Comparison of ENCODE assay signal across 22 mouse cellular contexts in genomic region chr12:70221425-70221824, GRCm38 (mm10). TPM values are rescaled to one million over a fixed set of nuclear protein-coding genes. Genes with fewer than 3 reads are reported as not detected.
DNase-seq lines count a peak whose midpoint lies in the region; ATAC-seq and TF ChIP-seq lines count a peak whose summit lies in the region.
"Had no signal": no experiment of that assay in that cellular context is flagged by ENCODE, and none has a peak within 500 bp of the region (broad histone marks: within the 10 kb centered on the region; RNA-seq: fewer than 3 reads in every experiment).

No protein-coding gene starts in this region.

- TF ChIP-seq CTCF in CH12.LX (conservative IDR thresholded peaks at IDR 0.05 in 1 of 2, IDR thresholded peaks at IDR 0.05 in 1 of 2; ENCODE audit: low read depth in 2 of 2, low read length in 2 of 2), result no peak
- no peak for TF ChIP-seq CTCF in bone marrow, adult 2 months (IDR thresholded peaks at IDR 0.05; ENCODE audit: control insufficient read depth, insufficient read depth, low read length)

- no peak for TF ChIP-seq EP300 in CH12.LX (IDR thresholded peaks at IDR 0.05; ENCODE audit: low read length)

- no peaks in the 10 kb centered on the region for H3K36me3 ChIP-seq in CH12.LX (replicated peaks in 1 of 2; ENCODE audit: control insufficient read depth in 1 of 2, insufficient read depth in 1 of 2, low read length in 1 of 2)
- H3K36me3 ChIP-seq: embryonic facial prominence, embryonic 12.5 days; G1E; hindbrain, embryonic 12.5 days; hindbrain, embryonic 15.5 days had no signal

- 45% methylated on average over 5 of the region's 5 CpGs for WGBS in bone marrow, adult 2 months

- H3K4me2 ChIP-seq in CH12.LX (ENCODE audit: insufficient read depth, low read depth, poor library complexity, severe bottlenecking), result no peak overlapping the region
- H3K4me2 ChIP-seq: embryonic facial prominence, embryonic 12.5 days; embryonic facial prominence, embryonic 15.5 days; heart, embryonic 11.5 days; hindbrain, embryonic 12.5 days; hindbrain, embryonic 15.5 days had no signal

- dilution Hi-C loops in CH12.LX (cut with MboI; ENCODE audit: extremely low pct_ligation_motif_present, extremely low pct_unique_long_range_greater_than_20kb, low sequenced_read_pairs), result no loop called here

- peak; percentile 3 for DNase-seq in CH12.LX (ENCODE audit: extremely low read depth)
- DNase-seq in right cerebral cortex, postnatal 10 days (ENCODE audit: low spot score in 2 of 2), result no peak
- no peak for DNase-seq in frontal cortex, postnatal 14 days (ENCODE audit: low spot score in 2 of 2)
- DNase-seq in Muller cell, postnatal 12 days (ENCODE audit: inconsistent ontology term), result no peak
- DNase-seq: adrenal gland, adult 8-10 months; adrenal gland, postnatal 25 days; cerebellum, adult 18-20 months; cerebellum, adult 9-10 months; cerebellum, postnatal 14 days; forebrain, postnatal 0 days; gastrocnemius, postnatal 25 days had no signal

- in situ Hi-C loops in CH12.LX (cut with MboI; ENCODE audit: low pct_ligation_motif_present, low pct_unique_long_range_greater_than_20kb, low sequenced_read_pairs), result no loop called here

- TF ChIP-seq RAD21 in CH12.LX (IDR thresholded peaks at IDR 0.05; ENCODE audit: low read depth, low read length), result no peak

- TF ChIP-seq POLR2A in CH12.LX (IDR thresholded peaks at IDR 0.05; ENCODE audit: low read depth, low read length), result no peak
- TF ChIP-seq POLR2A in bone marrow, adult 2 months (IDR thresholded peaks at IDR 0.05; ENCODE audit: borderline replicate concordance, control insufficient read depth, low read depth, low read length), result no peak

- no peaks in the 10 kb centered on the region for H3K9me3 ChIP-seq in CH12.LX (replicated peaks; ENCODE audit: low read length)
- H3K9me3 ChIP-seq: embryonic facial prominence, embryonic 12.5 days; embryonic facial prominence, embryonic 15.5 days; G1E; hindbrain, embryonic 12.5 days; hindbrain, embryonic 15.5 days had no signal

- no peak overlapping the region for H3K4me3 ChIP-seq in CH12.LX (replicated peaks in 1 of 3; ENCODE audit: low read depth in 2 of 3, low read length in 2 of 3, poor library complexity in 1 of 3)
- H3K4me3 ChIP-seq in bone marrow, adult 2 months (replicated peaks; ENCODE audit: control insufficient read depth, low read depth, low read length), result peak overlapping the region; percentile 32
- H3K4me3 ChIP-seq: embryonic facial prominence, embryonic 12.5 days; embryonic facial prominence, embryonic 15.5 days; hindbrain, embryonic 12.5 days; hindbrain, embryonic 15.5 days had no signal

- no peaks in the 10 kb centered on the region for H3K27me3 ChIP-seq in CH12.LX (replicated peaks)
- H3K27me3 ChIP-seq: embryonic facial prominence, embryonic 12.5 days; embryonic facial prominence, embryonic 15.5 days had no signal

- H3K4me1 ChIP-seq in CH12.LX (ENCODE audit: control insufficient read depth in 1 of 2, insufficient read depth in 2 of 2), result peaks cover 3 to 28% of the 10 kb centered on the region in 2 experiments; a peak in 3 of 4 replicates
- peaks cover 1% of the 10 kb centered on the region for H3K4me1 ChIP-seq in bone marrow, adult 2 months (ENCODE audit: control insufficient read depth, insufficient read depth, low read length)
- H3K4me1 ChIP-seq: hindbrain, embryonic 12.5 days had no signal

- H3K9ac ChIP-seq in CH12.LX (ENCODE audit: insufficient read depth, low read depth), result no peak overlapping the region
- H3K9ac ChIP-seq: embryonic facial prominence, embryonic 12.5 days; embryonic facial prominence, embryonic 15.5 days; forebrain, postnatal 0 days; hindbrain, embryonic 12.5 days; hindbrain, embryonic 15.5 days had no signal

- peak; percentile 71 for ATAC-seq in megakaryocyte, adult 5-6 weeks (ENCODE audit: poor library complexity, severe bottlenecking)
- ATAC-seq in neutrophil, adult 5-6 weeks (ENCODE audit: extremely low read depth, insufficient number of reproducible peaks, low FRiP score, poor library complexity, severe bottlenecking), result peak; percentile 60
- ATAC-seq: activated CD4-positive, CD25-positive, alpha-beta regulatory T cell, adult 4 months; forebrain, embryonic 14.5 days; forebrain, postnatal 0 days had no signal

- H3K79me2 ChIP-seq in CH12.LX (replicated peaks; ENCODE audit: control insufficient read depth, extremely low read depth, insufficient read depth, poor library complexity, severe bottlenecking), result no peaks in the 10 kb centered on the region

- H3K27ac ChIP-seq in CH12.LX (ENCODE audit: insufficient read depth, low read depth), result no peak overlapping the region
- H3K27ac ChIP-seq in bone marrow, adult 2 months (ENCODE audit: control insufficient read depth, insufficient read depth, low read depth, low read length, poor library complexity), result peak overlapping the region; percentile 63; the same call in 1 of the 2 replicates
- H3K27ac ChIP-seq: embryonic facial prominence, embryonic 12.5 days; embryonic facial prominence, embryonic 15.5 days; hindbrain, embryonic 12.5 days; hindbrain, embryonic 15.5 days had no signal

TF ChIP-seq in CH12.LX, 34 proteins besides CTCF, POLR2A, EP300 and RAD21:
- no peak for TF ChIP-seq NRF1 (IDR thresholded peaks at IDR 0.05; ENCODE audit: low read depth, low read length)
- TF ChIP-seq SMC3 (IDR thresholded peaks at IDR 0.05; ENCODE audit: low read depth, low read length), result no peak
- TF ChIP-seq ETS1 (conservative IDR thresholded peaks at IDR 0.05; ENCODE audit: low read depth, low read length), result no peak
- no peak for TF ChIP-seq NELFE (IDR thresholded peaks at IDR 0.05; ENCODE audit: low read depth, low read length)
- no peak for TF ChIP-seq PAX5 (IDR thresholded peaks at IDR 0.05; ENCODE audit: low read length)
- no peak for TF ChIP-seq MYC (IDR thresholded peaks at IDR 0.05; ENCODE audit: low read depth, low read length)
- TF ChIP-seq ZC3H11A (IDR thresholded peaks at IDR 0.05; ENCODE audit: low read depth, low read length), result no peak
- TF ChIP-seq JUND (conservative IDR thresholded peaks at IDR 0.05; ENCODE audit: low read depth, low read length), result no peak
- no peak for TF ChIP-seq ZMIZ1 (IDR thresholded peaks at IDR 0.05; ENCODE audit: low read depth, low read length)
- no peak for TF ChIP-seq MXI1 (IDR thresholded peaks at IDR 0.05; ENCODE audit: low read depth, low read length)
- no peak for TF ChIP-seq MAFK (IDR thresholded peaks at IDR 0.05; ENCODE audit: insufficient replicate concordance, low read length)
- no peak for TF ChIP-seq RCOR1 (conservative IDR thresholded peaks at IDR 0.05; ENCODE audit: low read depth, low read length)
- no peak for TF ChIP-seq MAX (IDR thresholded peaks at IDR 0.05; ENCODE audit: low read length)
- TF ChIP-seq MEF2A (IDR thresholded peaks at IDR 0.05; ENCODE audit: borderline replicate concordance, low read depth, low read length), result no peak
- no peak for TF ChIP-seq ZKSCAN1 (IDR thresholded peaks at IDR 0.05; ENCODE audit: borderline replicate concordance, low read depth, low read length)
- no peak for TF ChIP-seq E2F4 (IDR thresholded peaks at IDR 0.05; ENCODE audit: insufficient replicate concordance, low read depth, low read length)
- no peak for TF ChIP-seq GABPA (IDR thresholded peaks at IDR 0.05; ENCODE audit: insufficient replicate concordance, low read depth, low read length)
- TF ChIP-seq ZNF384 (IDR thresholded peaks at IDR 0.05; ENCODE audit: low read depth, low read length), result no peak
- TF ChIP-seq IRF4 (IDR thresholded peaks at IDR 0.05; ENCODE audit: low read depth, low read length), result no peak
- no peak for TF ChIP-seq USF2 (conservative IDR thresholded peaks at IDR 0.05; ENCODE audit: low read depth, low read length)

RNA-seq across cellular contexts. Expression of gene Pygl, which starts 9.9 kb away (rescaled TPM):
- total RNA-seq in CH12.LX (2012; rRNA removed) (0.25 and 1.1 TPM in 2 replicates), CH12.LX (2014; rRNA removed) (2.6 and 3.1 TPM in 2 replicates)
- polyA plus RNA-seq in CH12.LX (2012; ENCODE audit: insufficient read length, low read depth), result 7.8 and 8.5 TPM in 2 replicates
- 54.4 and 101 TPM in 2 replicates for polyA plus RNA-seq in bone marrow, adult 2 months (2011; ENCODE audit: insufficient read depth, insufficient read length, low replicate concordance, missing spikeins)
- total RNA-seq in megakaryocyte, adult 5-6 weeks (2015), result 185 and 188 TPM in 2 replicates
- total RNA-seq in megakaryocyte, adult 5-6 weeks (2017), result 329 and 344 TPM in 2 replicates
- total RNA-seq in neutrophil, adult 5-6 weeks (2017), result 645 and 700 TPM in 2 replicates
- polyA plus RNA-seq: G1E had no signal

Comparison
In these comparisons a context has a peak if more than half of its experiments do, and no peak if none do; other contexts are left out.
1. RNA of gene Pygl, which starts 9.9 kb away (total RNA-seq): 645 to 700 TPM in neutrophil, adult 5-6 weeks and 185 to 344 TPM in megakaryocyte, adult 5-6 weeks; 0.25 to 3.1 TPM in CH12.LX; every median in the first group is over 10 times any median in the second.